Mouse (Mus musculus) stomach, postnatal 0 days (tissue): ENCODE measurements around the gene Prkce. TPM values are rescaled to one million over a fixed set of nuclear protein-coding genes. Genes with fewer than 3 reads are reported as not detected.

Experiments used
- ATAC-seq: fragments of 200-750 bp; cut with Nextera tagmentation; 2 replicates; pipeline ENCODE4 v1.8.0; 2017; ENCODE audit not compliant: low FRiP score, low TSS enrichment
- DNase-seq: peaks from one replicate; pipeline ENCODE4 v3.0.0-alpha.2; 2016; ENCODE audit warnings: low spot score
- H3K27ac ChIP-seq: fragments of 300-500 bp; sonication (generic); replicated peaks from 2 replicates; pipeline ENCODE4 v1.5.1; 2014; ENCODE audit warnings: mild to moderate bottlenecking, control low read depth
- H3K27me3 ChIP-seq: fragments of 300-500 bp; sonication (generic); 2 replicates; pipeline ENCODE4 v1.6.1; 2014; ENCODE audit warnings: low read length; ENCODE audit not compliant: control insufficient read depth, insufficient read depth
- H3K36me3 ChIP-seq: fragments of 300-500 bp; sonication (generic); 2 replicates; pipeline ENCODE4 v1.6.1; 2014; ENCODE audit warnings: low read length, mixed read lengths; ENCODE audit not compliant: control insufficient read depth, insufficient read depth
- H3K4me1 ChIP-seq: fragments of 300-500 bp; sonication (generic); replicated peaks from 2 replicates; pipeline ENCODE4 v1.6.1; 2014; ENCODE audit warnings: antibody characterized with exemption; ENCODE audit not compliant: control insufficient read depth, insufficient read depth
- H3K4me2 ChIP-seq: fragments of 300-500 bp; sonication (generic); replicated peaks from 2 replicates; pipeline ENCODE4 v1.6.1; 2014; ENCODE audit warnings: low read depth, mild to moderate bottlenecking, control low read depth, moderate library complexity
- H3K4me3 ChIP-seq: fragments of 300-500 bp; sonication (generic); 2 replicates; pipeline ENCODE4 v1.5.1; 2014; ENCODE audit warnings: low read depth, low read length, control low read depth
- H3K9ac ChIP-seq: fragments of 300-500 bp; sonication (generic); 2 replicates; pipeline ENCODE4 v1.6.1; 2014; ENCODE audit warnings: mild to moderate bottlenecking, low read length, control low read depth, mixed read lengths
- H3K9me3 ChIP-seq: fragments of 300-500 bp; sonication (generic); 2 replicates; pipeline ENCODE4 v1.6.1; 2016; ENCODE audit warnings: low read length; ENCODE audit not compliant: control insufficient read depth
- CTCF ChIP-seq: IDR thresholded peaks from 2 replicates; pipeline ENCODE4 v1.5.1; 2016; ENCODE audit warnings: antibody characterized with exemption, low read depth, mild to moderate bottlenecking, moderate library complexity
- EP300 ChIP-seq: optimal IDR thresholded peaks from 2 replicates; pipeline ENCODE3; 2016; ENCODE audit warnings: antibody characterized with exemption
- WGBS: fragments of 180-500 bp; shearing (Covaris S2); extraction: QIAGEN DNeasy Blood & Tissue Kit; methylation state at CpG from one replicate; pipeline ENCODE4 v1.1.7; 2014; 5-methylcytosine and 5-hydroxymethylcytosine counted together
- polyA plus RNA-seq: library from polyadenylated mRNA; unstranded; fragments of >200 nt; fragmentation: Nextera tagmentation; extraction: Ambion mirVana; gene quantifications from 2 replicates; pipeline ENCODE4 v1.2.1, GENCODE M21; 2015

Gene Prkce
- polyA plus RNA-seq, 1 experiment from 2014 or later = 3.4 TPM

DNA sequence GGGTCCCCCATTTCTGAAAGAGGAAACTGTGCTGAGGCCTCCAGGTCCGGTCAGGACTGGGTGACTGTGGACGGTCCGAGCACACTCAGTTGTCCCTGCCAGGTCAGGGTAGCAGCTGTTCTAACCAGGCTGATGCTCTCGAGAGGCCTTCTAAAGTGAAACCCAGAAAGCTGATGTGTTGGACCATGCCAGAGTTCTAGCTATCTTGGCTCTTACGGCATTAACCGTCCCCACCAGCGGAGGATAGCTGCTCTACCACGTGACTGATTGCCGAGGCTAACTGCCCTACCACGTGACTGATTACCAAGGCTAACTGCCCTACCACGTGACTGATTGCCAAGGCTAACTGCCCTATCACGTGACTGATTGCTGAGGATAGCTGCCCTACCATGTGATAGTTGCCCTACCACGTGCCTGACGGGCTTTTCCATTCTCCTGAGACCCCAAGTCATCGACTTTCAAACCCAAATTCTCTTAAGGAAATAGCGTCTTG lies 62.6 kb downstream of the Prkce start:
- no peak for ATAC-seq

DNA sequence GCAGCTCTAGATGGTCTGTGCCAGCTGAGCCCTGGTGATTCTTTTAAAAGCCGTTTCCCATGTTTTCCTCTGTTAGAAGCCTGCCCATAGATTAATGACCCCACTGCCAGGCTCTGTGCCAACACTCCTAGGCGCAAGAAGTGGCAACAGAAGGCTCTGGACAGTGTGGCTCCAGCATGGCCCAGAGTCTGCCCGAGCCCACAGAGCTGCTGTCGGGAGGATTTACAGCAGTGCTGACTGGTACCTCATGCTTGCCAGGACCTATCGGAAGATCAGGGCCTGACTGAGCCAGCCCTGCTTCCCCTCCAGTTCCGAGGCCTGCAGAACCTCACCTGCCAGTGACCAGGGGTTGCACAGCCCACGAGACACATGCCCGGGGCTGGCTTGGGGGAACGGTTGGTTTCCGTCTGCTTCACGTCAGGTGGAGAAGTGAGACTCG lies 64.2 kb downstream of the Prkce start:
- 57% methylated on average over 12 of the region's 12 CpGs for WGBS

More for the DNA sequence above, 62.6 kb downstream of the Prkce start:
- Histone ChIP-seq H3K4me3 (no peak overlapping the region), H3K4me1 (no peaks in the 10 kb centered on the region), H3K9ac (no peak overlapping the region), H3K4me2 (no peak overlapping the region), H3K27ac (no peak overlapping the region), H3K9me3 (no peaks in the 10 kb centered on the region), H3K27me3 (no peaks in the 10 kb centered on the region), H3K36me3 (no peaks in the 10 kb centered on the region)
- WGBS = 85% methylated on average over 16 of the region's 16 CpGs
- no peak for DNase-seq
- no peak for TF ChIP-seq CTCF
- no peak for TF ChIP-seq EP300

DNA sequence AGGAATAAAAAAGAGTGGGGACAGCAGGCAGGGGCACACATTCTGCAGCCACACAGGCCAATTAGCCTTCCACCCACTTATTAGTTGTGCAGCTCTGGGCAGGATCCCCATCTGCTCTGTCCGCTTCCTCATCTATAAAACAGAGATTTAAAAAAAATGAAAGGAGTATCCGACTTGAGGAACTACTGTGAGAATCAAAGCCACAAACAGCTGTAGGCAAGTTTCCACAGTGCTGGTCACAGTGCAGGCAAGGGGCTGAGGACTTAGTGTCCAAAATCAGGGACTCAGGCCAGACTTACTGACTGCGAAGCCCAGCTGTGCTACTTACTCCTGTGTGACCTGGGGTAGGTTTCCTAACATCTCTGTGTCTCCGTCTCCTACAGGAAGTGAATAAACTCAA lies 64.7 kb downstream of the Prkce start:
- no peaks in the 10 kb centered on the region for H3K27me3 ChIP-seq
- H3K4me1 ChIP-seq = no peaks in the 10 kb centered on the region
- no peak overlapping the region for H3K27ac ChIP-seq
- DNase-seq = no peak
- no peaks in the 10 kb centered on the region for H3K36me3 ChIP-seq
- H3K9me3 ChIP-seq = no peaks in the 10 kb centered on the region
- no peak overlapping the region for H3K4me2 ChIP-seq
- TF ChIP-seq CTCF (no peak), EP300 (no peak)
- no peak for ATAC-seq
- 81% methylated on average over 4 of the region's 4 CpGs for WGBS
- H3K9ac ChIP-seq = no peak overlapping the region
- no peak overlapping the region for H3K4me3 ChIP-seq

More for the DNA sequence above, 64.2 kb downstream of the Prkce start:
- Histone ChIP-seq H3K9ac (no peak overlapping the region), H3K4me3 (no peak overlapping the region), H3K27me3 (no peaks in the 10 kb centered on the region), H3K27ac (no peak overlapping the region), H3K4me1 (no peaks in the 10 kb centered on the region), H3K9me3 (no peaks in the 10 kb centered on the region), H3K4me2 (no peak overlapping the region), H3K36me3 (no peaks in the 10 kb centered on the region)
- peak; percentile 45; the same call in 1 of the 2 replicates for ATAC-seq
- DNase-seq = peak; percentile 26
- TF ChIP-seq CTCF = no peak
- no peak for TF ChIP-seq EP300

DNA sequence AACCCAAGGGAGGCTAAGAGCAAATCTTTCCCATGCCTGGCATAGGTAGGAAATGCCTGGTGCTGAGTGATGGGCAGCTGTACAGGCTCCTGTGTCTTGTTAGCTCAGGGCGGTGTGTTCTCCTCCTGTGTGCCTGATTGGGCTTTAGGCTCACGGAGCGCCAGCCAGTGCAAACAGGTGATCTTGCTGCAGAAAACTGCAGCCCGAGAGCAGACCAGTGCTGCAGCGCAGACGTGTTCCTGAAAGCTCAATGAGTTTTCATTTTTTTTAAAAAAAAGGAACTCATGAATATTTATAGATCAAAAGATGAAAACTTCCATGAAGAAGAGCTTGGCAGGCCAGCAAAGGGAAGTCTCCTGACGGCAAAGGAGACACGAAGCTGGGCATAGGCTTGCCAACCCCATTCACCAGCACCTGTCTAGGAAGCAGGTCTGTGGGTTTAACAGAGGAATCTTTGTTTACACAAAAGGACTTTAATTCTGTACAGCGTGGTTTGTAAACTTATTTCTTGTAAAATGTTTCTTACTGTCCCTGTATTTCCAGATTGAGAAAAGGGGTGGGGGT lies 67.1 kb downstream of the Prkce start:
- Histone ChIP-seq H3K9me3 (no peaks in the 10 kb centered on the region), H3K27me3 (no peaks in the 10 kb centered on the region), H3K4me3 (no peak overlapping the region), H3K9ac (no peak overlapping the region), H3K4me2 (no peak overlapping the region), H3K27ac (no peak overlapping the region), H3K4me1 (no peaks in the 10 kb centered on the region), H3K36me3 (no peaks in the 10 kb centered on the region)
- WGBS = 57% methylated on average over 9 of the region's 9 CpGs
- ATAC-seq = no peak
- no peak for DNase-seq
- TF ChIP-seq CTCF (no peak), EP300 (no peak)

DNA sequence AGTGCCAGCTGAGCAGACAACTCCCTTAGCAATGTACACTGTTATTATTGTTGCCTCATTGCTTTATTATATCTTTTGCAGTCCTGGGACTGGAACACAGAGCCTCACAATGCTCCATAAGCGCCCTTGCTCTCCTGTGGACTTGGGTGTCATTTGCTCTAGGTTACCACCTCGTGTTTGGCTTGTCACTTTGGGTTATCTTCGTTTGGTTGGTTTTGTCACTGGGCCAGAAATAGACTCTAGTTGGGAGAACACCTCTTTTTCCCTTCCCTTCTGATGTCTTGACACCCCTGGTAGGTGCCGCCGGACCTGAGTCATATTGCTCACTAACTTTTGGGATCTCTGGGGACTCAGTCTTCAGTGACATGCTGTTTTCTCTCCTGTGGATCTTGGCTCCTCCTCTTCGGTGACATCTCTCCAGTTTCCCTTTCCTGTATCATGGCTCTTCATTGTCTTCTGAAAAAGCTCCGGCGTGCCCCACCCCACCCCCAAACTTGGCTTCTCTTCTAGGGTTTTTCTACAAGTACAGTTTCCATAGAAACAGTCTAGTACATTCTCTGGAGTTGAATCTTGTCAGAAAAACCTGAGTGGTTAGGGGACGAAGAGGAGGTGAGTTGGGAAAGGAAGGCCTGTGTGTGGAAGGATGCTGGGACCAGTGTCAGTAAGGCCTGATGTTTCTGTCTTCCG lies 68.6 kb downstream of the Prkce start:
- Histone ChIP-seq H3K4me1 (no peaks in the 10 kb centered on the region), H3K4me3 (no peak overlapping the region), H3K27me3 (no peaks in the 10 kb centered on the region), H3K36me3 (no peaks in the 10 kb centered on the region), H3K9me3 (no peaks in the 10 kb centered on the region), H3K4me2 (no peak overlapping the region), H3K9ac (no peak overlapping the region), H3K27ac (no peak overlapping the region)
- TF ChIP-seq CTCF (no peak), EP300 (no peak)
- WGBS = 84% methylated on average over 10 of the region's 10 CpGs
- ATAC-seq (no peak), DNase-seq (no peak)
